Mouse (Mus musculus) cortical plate, adult 2 months (tissue): ENCODE data around the gene Chd9. TPM values are rescaled to one million over a fixed set of nuclear protein-coding genes. Genes with fewer than 3 reads are reported as not detected.
A peak's percentile ranks its signal among the peaks of the same experiment; 100 is the strongest.

Source experiments
- H3K27ac ChIP-seq: fragments of 200-500 bp; 2 replicates; pipeline ENCODE4 v1.5.1; 2012; ENCODE audit warnings: low read length, control low read depth, inconsistent platforms; ENCODE audit not compliant: insufficient read depth
- H3K4me1 ChIP-seq: fragments of 200-500 bp; 2 replicates; pipeline ENCODE4 v1.6.1; 2011; ENCODE audit warnings: low read length; ENCODE audit not compliant: control insufficient read depth, insufficient read depth
- H3K4me3 ChIP-seq: fragments of 200-500 bp; 2 replicates; pipeline ENCODE4 v1.5.1; 2011; ENCODE audit warnings: mild to moderate bottlenecking, low read length, control low read depth; ENCODE audit not compliant: insufficient read depth
- CTCF ChIP-seq: fragments of 200-500 bp; IDR thresholded peaks from 2 replicates; pipeline ENCODE4 v1.5.1; 2011; ENCODE audit warnings: mild to moderate bottlenecking, control low read depth, low read length; ENCODE audit not compliant: insufficient read depth; ENCODE audit errors: extremely low read depth
- POLR2A ChIP-seq: fragments of 200-500 bp; IDR thresholded peaks from 2 replicates; pipeline ENCODE4 v1.6.1; 2011; ENCODE audit warnings: mild to moderate bottlenecking, low read length, control low read depth; ENCODE audit not compliant: insufficient read depth; ENCODE audit errors: extremely low read depth
- polyA plus RNA-seq: library from polyadenylated mRNA; depleted of rRNA; stranded (reverse); fragments of >200 nt; gene quantifications from 2 replicates; pipeline ENCODE4 v1.2.3, GENCODE M21; 2012; rRNA removed

The Chd9 gene
- polyA plus RNA-seq, 1 experiment: 291 TPM

DNA sequence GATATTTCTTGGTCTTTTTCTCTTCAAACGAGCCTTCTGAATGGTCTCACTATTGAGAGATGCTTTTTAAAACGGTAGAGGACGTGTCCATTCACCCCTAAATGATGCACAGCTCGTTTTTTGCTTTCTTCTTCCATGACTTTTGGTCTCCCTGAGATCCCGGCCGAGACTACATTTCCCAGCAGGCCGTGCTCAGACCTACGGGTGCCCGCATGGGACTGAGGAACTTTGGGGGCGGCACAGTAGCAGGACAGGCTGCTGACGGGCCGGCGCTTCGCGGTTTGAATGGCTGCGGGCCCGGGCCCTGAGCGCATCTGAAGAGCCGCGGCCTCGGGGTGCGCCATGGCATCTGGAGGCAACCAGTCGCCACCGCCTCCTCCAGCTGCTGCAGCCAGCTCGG, 241.7 kb downstream of the Chd9 start, which contains the start of gene Rbl2:
Gene Rbl2, plus strand, starts transcription at position 224 of the 400 bp plus-strand sequence.
- H3K4me1 ChIP-seq: peaks cover 6% of the 10 kb centered on the region

DNA sequence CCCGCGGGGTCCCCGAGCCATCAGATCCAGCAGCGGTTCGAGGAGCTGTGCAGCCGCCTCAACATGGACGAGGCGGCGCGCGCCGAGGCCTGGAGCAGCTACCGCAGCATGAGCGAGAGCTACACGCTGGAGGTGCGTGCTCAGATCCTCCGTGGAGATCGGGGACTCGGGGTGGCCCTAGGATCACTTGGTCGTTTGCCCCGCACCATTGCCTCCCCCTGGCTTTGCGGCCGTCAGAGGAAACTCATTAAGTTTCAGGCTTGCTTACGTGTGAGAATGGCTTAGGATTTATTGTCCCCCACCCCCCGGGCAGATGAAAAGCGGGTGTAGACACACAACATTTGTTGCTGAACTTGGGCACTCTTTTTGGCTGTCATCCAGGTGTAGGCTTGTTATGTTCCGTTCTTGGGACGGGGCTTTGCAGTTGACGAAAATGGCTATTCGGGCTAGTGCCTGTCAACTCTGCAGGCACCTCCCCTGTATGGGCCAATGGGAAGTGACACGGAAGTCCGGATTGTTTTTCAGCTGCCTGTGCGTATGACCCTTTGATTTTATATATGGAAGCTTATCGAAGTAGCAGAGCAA, 242.2 kb downstream of the Chd9 start:
- Histone ChIP-seq H3K4me3 (peak overlapping the region; percentile 89), H3K4me1 (peaks cover 6% of the 10 kb centered on the region), H3K27ac (peak overlapping the region; percentile 74)
- TF ChIP-seq POLR2A (0 out of 2 replicates have a peak, but pooled peaks have one; percentile 11), CTCF (no peak)

More for the DNA sequence above, 241.7 kb downstream of the Chd9 start, which contains the start of gene Rbl2:
- peak within 1 kb of the TSS; percentile 74 for H3K27ac ChIP-seq
- H3K4me3 ChIP-seq: peak within 1 kb of the TSS; percentile 89
- TF ChIP-seq CTCF: no peak
- TF ChIP-seq POLR2A: no peak

- Histone ChIP-seq H3K4me1 (peaks cover 2% of the 10 kb centered on the region), H3K27ac (no peak overlapping the region), H3K4me3 (no peak overlapping the region)
- TF ChIP-seq CTCF: no peak
- no peak for TF ChIP-seq POLR2A
Observed at GRCm38 (mm10) chr8:91077077-91077867, 249.1 kb downstream of the Chd9 start.

DNA sequence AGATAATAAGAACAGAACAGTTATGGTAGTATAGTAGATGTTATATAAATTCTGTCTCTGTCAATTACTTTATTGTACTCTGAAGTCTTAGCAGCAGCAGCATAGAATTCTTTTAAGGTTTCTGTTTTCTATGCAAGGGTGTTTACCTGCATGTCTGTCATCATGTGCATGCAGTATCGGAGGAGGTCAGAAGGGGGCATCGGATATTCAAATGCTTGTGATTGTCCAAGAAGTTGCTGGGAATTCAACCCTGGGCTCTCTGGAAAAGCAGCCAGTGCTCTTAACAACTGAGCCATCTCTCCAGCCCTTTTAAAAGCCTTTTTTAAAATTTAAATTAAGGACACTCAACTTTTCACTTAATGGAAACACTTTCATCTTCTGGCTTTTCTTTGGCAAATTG, 251.5 kb downstream of the Chd9 start:
- Histone ChIP-seq H3K4me3 (no peak overlapping the region), H3K4me1 (no peaks in the 10 kb centered on the region; the same call in 1 of the 2 replicates), H3K27ac (no peak overlapping the region)
- no peak for TF ChIP-seq POLR2A
- TF ChIP-seq CTCF: no peak

DNA sequence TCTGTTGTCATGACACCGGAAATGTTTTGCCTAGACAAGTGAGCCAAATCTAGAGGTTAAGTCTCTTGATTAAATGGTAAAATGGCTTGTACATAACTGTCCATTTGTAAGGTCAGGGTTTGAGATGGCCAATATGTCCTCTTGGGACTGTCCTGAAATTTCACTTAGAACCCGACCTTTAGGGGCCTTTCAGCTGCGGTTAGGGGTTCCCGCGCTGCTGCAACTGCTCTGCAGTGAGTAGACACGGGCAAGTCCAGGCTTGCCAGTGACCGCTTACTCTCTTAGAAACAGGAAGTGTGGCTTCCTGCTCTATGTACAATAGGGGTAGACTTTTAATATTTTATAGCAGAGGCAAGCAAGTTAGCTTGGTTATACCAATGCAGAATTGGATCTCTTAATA, 253.8 kb downstream of the Chd9 start:
- H3K4me3 ChIP-seq: no peak overlapping the region
- no peak overlapping the region for H3K27ac ChIP-seq
- no peak for TF ChIP-seq CTCF
- TF ChIP-seq POLR2A: no peak
- H3K4me1 ChIP-seq: no peaks in the 10 kb centered on the region; the same call in 1 of the 2 replicates

DNA sequence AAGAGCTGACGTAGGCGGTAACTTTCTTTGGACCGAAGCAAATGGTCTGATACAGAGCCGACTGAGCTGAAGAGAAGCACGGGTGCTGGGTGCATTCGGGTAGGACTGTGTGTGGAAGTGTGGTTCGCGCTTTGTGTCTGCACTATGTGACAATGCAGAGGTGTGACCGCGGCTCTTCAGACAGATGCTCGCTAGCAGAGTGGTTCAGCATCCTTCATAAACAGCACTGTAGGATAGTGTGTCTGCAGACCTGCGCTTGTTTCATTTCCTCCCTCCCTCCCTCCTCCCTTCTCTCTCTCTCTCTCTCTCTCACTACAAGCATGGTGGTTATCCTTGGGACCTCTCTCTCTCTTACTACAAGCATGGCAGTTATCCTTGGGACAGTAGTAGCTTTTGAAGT, 254.3 kb downstream of the Chd9 start:
- Histone ChIP-seq H3K4me1 (no peaks in the 10 kb centered on the region; the same call in 1 of the 2 replicates), H3K4me3 (no peak overlapping the region), H3K27ac (no peak overlapping the region)
- TF ChIP-seq CTCF: no peak
- TF ChIP-seq POLR2A: no peak

DNA sequence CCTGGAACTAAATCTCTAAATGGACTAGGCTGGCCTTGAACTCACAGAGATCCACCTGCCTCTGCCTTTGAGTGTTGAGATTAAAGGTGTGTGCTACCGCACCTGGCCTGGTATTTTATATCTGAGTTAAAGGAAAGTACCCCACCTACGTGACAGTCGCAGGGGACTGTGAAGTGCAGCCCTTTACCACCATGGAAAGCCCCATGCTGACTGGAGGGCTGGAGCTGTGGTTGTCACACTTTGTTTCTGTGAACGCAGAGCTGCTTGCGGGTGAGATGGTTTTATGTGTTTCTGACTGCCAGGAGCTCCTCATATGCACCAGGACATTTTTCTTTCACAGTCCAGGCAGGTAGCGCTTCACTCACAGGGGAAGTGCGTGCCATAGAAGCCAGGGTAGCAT, 260.3 kb downstream of the Chd9 start:
- Histone ChIP-seq H3K4me3 (no peak overlapping the region), H3K4me1 (no peaks in the 10 kb centered on the region), H3K27ac (no peak overlapping the region)
- TF ChIP-seq CTCF: no peak
- TF ChIP-seq POLR2A: no peak

GRCm38 (mm10) chr8:91089601-91090000, 261.4 kb downstream of the Chd9 start:
- Histone ChIP-seq H3K4me1 (no peaks in the 10 kb centered on the region), H3K4me3 (no peak overlapping the region), H3K27ac (no peak overlapping the region)
- TF ChIP-seq CTCF (no peak), POLR2A (no peak)

DNA sequence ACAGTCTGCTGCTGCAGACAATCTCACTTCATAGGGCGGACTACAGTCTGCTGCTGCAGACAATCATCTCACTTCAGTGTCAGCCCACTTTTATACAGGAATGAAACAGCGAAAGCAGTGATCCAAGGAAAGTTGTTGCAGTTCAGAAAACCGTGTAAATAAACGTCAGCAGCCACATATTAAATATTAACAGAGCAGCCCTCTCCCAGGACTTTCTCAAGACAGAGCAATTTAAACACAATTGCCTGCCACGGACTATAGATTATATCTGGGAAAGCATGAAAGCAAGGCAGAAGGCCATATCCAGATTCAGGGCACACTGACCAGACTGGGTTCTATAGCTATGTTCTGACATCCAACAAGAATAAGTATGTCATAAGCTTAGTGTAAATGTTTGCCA, 266.0 kb downstream of the Chd9 start:
- TF ChIP-seq POLR2A (no peak), CTCF (no peak)

DNA sequence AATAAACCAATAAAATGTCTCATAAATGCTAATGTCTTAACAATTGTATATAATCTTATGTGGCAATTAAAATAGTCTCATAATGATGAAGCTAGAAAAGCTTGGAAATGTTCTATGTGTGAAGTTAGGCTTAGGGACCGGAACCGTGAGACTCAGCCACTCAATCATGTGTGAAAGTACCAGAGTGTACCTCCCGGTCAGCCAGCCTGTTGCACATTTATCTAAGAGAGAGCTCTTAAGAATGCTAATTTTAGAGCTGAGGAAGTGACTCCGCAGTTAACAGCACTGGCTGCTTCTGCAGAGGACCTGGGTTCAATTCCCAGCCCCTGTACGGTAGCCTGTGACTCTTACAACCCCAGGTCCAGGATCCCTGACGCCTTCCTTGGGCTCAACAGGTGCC, 270.0 kb downstream of the Chd9 start:
- Histone ChIP-seq H3K4me1 (no peaks in the 10 kb centered on the region), H3K4me3 (no peak overlapping the region), H3K27ac (no peak overlapping the region)
- TF ChIP-seq CTCF (no peak), POLR2A (no peak)

More for the DNA sequence above, 266.0 kb downstream of the Chd9 start:
- Histone ChIP-seq H3K4me1 (no peaks in the 10 kb centered on the region), H3K27ac (no peak overlapping the region), H3K4me3 (no peak overlapping the region)

Other genes starting within 250 kb of the Chd9 start
- 2.3 and 4.1 TPM in 2 replicates for gene Gm19935, start 11.0 kb upstream of the Chd9 start, polyA plus RNA-seq
- 36.3 and 40.1 TPM in 2 replicates for gene Rbl2, start 241.7 kb downstream of the Chd9 start, polyA plus RNA-seq